Mouse (Mus musculus) E14TG2a.4 (cell line): ENCODE data around the gene Jarid2.
"Not testable (repeated sequence)": the region's sequence is repeated elsewhere in the genome, so short reads cannot be mapped to it uniquely, and the experiment has no call there.

Experiments
- H3K27me3 ChIP-seq: 2 replicates; pipeline ENCODE4 v1.6.1; 2014; ENCODE audit warnings: low read length, control low read depth; ENCODE audit not compliant: insufficient read depth
- H3K36me3 ChIP-seq: 2 replicates; pipeline ENCODE4 v1.6.1; 2014; ENCODE audit warnings: low read length, control low read depth; ENCODE audit not compliant: insufficient read depth
- H3K4me1 ChIP-seq: replicated peaks from 2 replicates; pipeline ENCODE4 v1.6.1; 2014; ENCODE audit warnings: low read depth, low read length, control low read depth
- H3K4me3 ChIP-seq: replicated peaks from 2 replicates; pipeline ENCODE4 v1.5.1; 2014; ENCODE audit warnings: mild to moderate bottlenecking, low read length
- H3K9me3 ChIP-seq: 2 replicates; pipeline ENCODE4 v1.6.1; 2014; ENCODE audit warnings: low read length, control low read depth
- CTCF ChIP-seq: conservative IDR thresholded peaks from 2 replicates; pipeline ENCODE4 v1.5.1; 2014; ENCODE audit warnings: low read length
- NANOG ChIP-seq: IDR thresholded peaks from 2 replicates; pipeline ENCODE4 v1.6.1; 2014; ENCODE audit warnings: borderline replicate concordance, low read length, mixed read lengths
- POU5F1 ChIP-seq: IDR thresholded peaks from 2 replicates; pipeline ENCODE4 v1.6.1; 2014; ENCODE audit warnings: low read length, borderline replicate concordance

Jarid2 gene

GRCm38 (mm10) chr13:44869418-44870119, 140.3 kb downstream of the Jarid2 start:
- TF ChIP-seq NANOG, result peak; percentile 38; the same call in 1 of the 2 replicates
- peak; percentile 13 for TF ChIP-seq CTCF
- Histone ChIP-seq H3K4me1 (peaks cover 82% of the 10 kb centered on the region), H3K36me3 (peaks cover 73% of the 10 kb centered on the region), H3K4me3 (peak overlapping the region; percentile 27)
- H3K9me3 ChIP-seq, H3K27me3 ChIP-seq: not testable (repeated sequence)

- TF ChIP-seq CTCF (no peak), NANOG (no peak), POU5F1 (no peak)
- peaks cover 91% of the 10 kb centered on the region for H3K36me3 ChIP-seq
- H3K4me3 ChIP-seq, result no peak overlapping the region
- H3K4me1 ChIP-seq, result peaks cover 69% of the 10 kb centered on the region
- no peaks in the 10 kb centered on the region for H3K27me3 ChIP-seq
- no peaks in the 10 kb centered on the region for H3K9me3 ChIP-seq
These were observed 147.5 kb downstream of the Jarid2 start for GRCm38 (mm10) chr13:44876799-44877198.

- no peak overlapping the region for H3K4me3 ChIP-seq
- H3K36me3 ChIP-seq, result peaks cover 90% of the 10 kb centered on the region
- no peaks in the 10 kb centered on the region for H3K9me3 ChIP-seq
- TF ChIP-seq POU5F1, result no peak
- no peak for TF ChIP-seq NANOG
- no peak for TF ChIP-seq CTCF
- no peaks in the 10 kb centered on the region for H3K27me3 ChIP-seq
- H3K4me1 ChIP-seq, result peaks cover 54% of the 10 kb centered on the region
These were observed 151.7 kb downstream of the Jarid2 start for GRCm38 (mm10) chr13:44881001-44881400.

GRCm38 (mm10) chr13:44886221-44886620, 156.9 kb downstream of the Jarid2 start:
- Histone ChIP-seq H3K4me1 (peaks cover 69% of the 10 kb centered on the region), H3K9me3 (no peaks in the 10 kb centered on the region), H3K27me3 (no peaks in the 10 kb centered on the region), H3K4me3 (no peak overlapping the region), H3K36me3 (peaks cover 88% of the 10 kb centered on the region)
- TF ChIP-seq CTCF (no peak), POU5F1 (no peak), NANOG (no peak)

GRCm38 (mm10) chr13:44890612-44891011, 161.3 kb downstream of the Jarid2 start:
- Histone ChIP-seq H3K4me1 (peaks cover 82% of the 10 kb centered on the region), H3K36me3 (peaks cover 96% of the 10 kb centered on the region), H3K9me3 (no peaks in the 10 kb centered on the region), H3K27me3 (no peaks in the 10 kb centered on the region), H3K4me3 (no peak overlapping the region)
- no peak for TF ChIP-seq CTCF
- no peak for TF ChIP-seq NANOG
- no peak for TF ChIP-seq POU5F1

GRCm38 (mm10) chr13:44891813-44892730, 162.8 kb downstream of the Jarid2 start:
- no peak for TF ChIP-seq CTCF
- TF ChIP-seq POU5F1, result no peak
- TF ChIP-seq NANOG, result no peak
- no peaks in the 10 kb centered on the region for H3K27me3 ChIP-seq
- peaks cover 84% of the 10 kb centered on the region for H3K4me1 ChIP-seq
- H3K9me3 ChIP-seq, result no peaks in the 10 kb centered on the region
- no peak overlapping the region for H3K4me3 ChIP-seq
- H3K36me3 ChIP-seq, result peaks cover 96% of the 10 kb centered on the region

GRCm38 (mm10) chr13:44896211-44896610, 166.9 kb downstream of the Jarid2 start:
- Histone ChIP-seq H3K4me1 (peaks cover 88% of the 10 kb centered on the region), H3K9me3 (no peaks in the 10 kb centered on the region), H3K36me3 (peaks cover 100% of the 10 kb centered on the region), H3K27me3 (no peaks in the 10 kb centered on the region), H3K4me3 (no peak overlapping the region)
- TF ChIP-seq CTCF (no peak), POU5F1 (no peak), NANOG (no peak)

GRCm38 (mm10) chr13:44902299-44902698, 173.0 kb downstream of the Jarid2 start:
- peaks cover 100% of the 10 kb centered on the region for H3K36me3 ChIP-seq
- H3K4me1 ChIP-seq, result peaks cover 98% of the 10 kb centered on the region
- no peaks in the 10 kb centered on the region for H3K27me3 ChIP-seq
- H3K9me3 ChIP-seq, result no peaks in the 10 kb centered on the region
- H3K4me3 ChIP-seq, result peak overlapping the region; percentile 66
- TF ChIP-seq NANOG, result no peak
- TF ChIP-seq CTCF, result no peak
- TF ChIP-seq POU5F1, result no peak
